Mouse (Mus musculus) hindbrain, postnatal 0 days (tissue): ENCODE results near the gene Ets2. TPM values are rescaled to one million over a fixed set of nuclear protein-coding genes. Genes with fewer than 3 reads are reported as not detected.
"Not testable (repeated sequence)": the region's sequence is repeated elsewhere in the genome, so short reads cannot be mapped to it uniquely, and the experiment has no call there.

Experiments
- ATAC-seq: fragments of 200-750 bp; cut with Nextera tagmentation; 2 replicates; pipeline ENCODE4 v1.8.0; 2017; ENCODE audit warnings: mild to moderate bottlenecking, moderate TSS enrichment, moderate library complexity
- DNase-seq: peaks from one replicate; pipeline ENCODE4 v3.0.0-alpha.2; 2015; ENCODE audit warnings: low spot score
- H3K27ac ChIP-seq: fragments of 300-500 bp; sonication (generic); 2 replicates; pipeline ENCODE4 v1.5.1; 2014; ENCODE audit warnings: mild to moderate bottlenecking
- H3K27me3 ChIP-seq: fragments of 300-500 bp; sonication (generic); 2 replicates; pipeline ENCODE4 v1.6.1; 2014; ENCODE audit warnings: low read length, mixed read lengths; ENCODE audit not compliant: insufficient read depth
- H3K36me3 ChIP-seq: fragments of 300-500 bp; sonication (generic); 2 replicates; pipeline ENCODE4 v1.6.1; 2014; ENCODE audit warnings: low read length, mixed read lengths; ENCODE audit not compliant: insufficient read depth
- H3K4me1 ChIP-seq: fragments of 300-500 bp; sonication (generic); 2 replicates; pipeline ENCODE4 v1.6.1; 2014; ENCODE audit warnings: antibody characterized with exemption, low read length, mixed read lengths; ENCODE audit not compliant: insufficient read depth
- H3K4me2 ChIP-seq: fragments of 300-500 bp; sonication (generic); 2 replicates; pipeline ENCODE4 v1.6.1; 2014; ENCODE audit warnings: low read depth, mild to moderate bottlenecking, low read length, moderate library complexity, mixed read lengths
- H3K4me3 ChIP-seq: fragments of 300-500 bp; sonication (generic); 2 replicates; pipeline ENCODE4 v1.5.1; 2014; ENCODE audit warnings: low read length
- H3K9ac ChIP-seq: fragments of 300-500 bp; sonication (generic); replicated peaks from 2 replicates; pipeline ENCODE4 v1.6.1; 2014; ENCODE audit warnings: mild to moderate bottlenecking, low read length, moderate library complexity, mixed read lengths
- H3K9me3 ChIP-seq: fragments of 300-500 bp; sonication (generic); 2 replicates; pipeline ENCODE4 v1.6.1; 2016; ENCODE audit warnings: low read length, mixed read lengths
- CTCF ChIP-seq: IDR thresholded peaks from 2 replicates; pipeline ENCODE4 v1.5.1; 2016; ENCODE audit warnings: antibody characterized with exemption, control low read depth, low read depth
- WGBS: fragments of 180-500 bp; shearing (Covaris S2); extraction: QIAGEN DNeasy Blood & Tissue Kit; methylation state at CpG from one replicate; pipeline ENCODE4 v1.1.7; 2014; 5-methylcytosine and 5-hydroxymethylcytosine counted together
- polyA plus RNA-seq: library from polyadenylated mRNA; unstranded; fragments of >200 nt; fragmentation: Nextera tagmentation; extraction: Ambion mirVana; gene quantifications from 2 replicates; pipeline ENCODE4 v1.2.1, GENCODE M21; 2015
- total RNA-seq: library from RNA; depleted of rRNA; stranded (reverse); fragments of >200 nt; gene quantifications from 2 replicates; pipeline ENCODE4 v1.2.3, GENCODE M21; 2014

Ets2 gene
- total and polyA plus RNA-seq, 2 experiments from 2014 or later, result 15.1 to 24.2 TPM

DNA sequence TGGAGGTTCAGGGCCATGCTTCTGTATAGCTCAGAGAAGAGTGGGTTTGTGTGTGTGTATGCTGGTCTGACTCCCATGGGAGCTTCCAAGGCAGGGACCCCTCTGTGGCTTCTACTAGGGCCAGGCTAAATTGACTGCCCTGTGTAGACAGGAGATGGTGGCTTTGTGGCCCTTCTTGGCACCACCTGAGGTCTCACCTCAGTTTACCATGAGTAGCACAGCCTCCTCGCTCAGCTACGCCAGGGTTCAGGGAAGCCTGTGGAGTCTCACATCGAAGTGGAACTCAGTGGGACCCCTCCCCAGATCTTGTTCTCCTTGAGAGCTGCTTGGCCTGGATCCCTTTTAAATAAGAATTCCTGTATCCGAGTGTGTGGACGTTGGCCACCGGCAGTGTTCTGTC is 3.9 kb downstream of the Ets2 start:
- no peak overlapping the region for H3K4me2 ChIP-seq
- ATAC-seq (no peak), DNase-seq (no peak)
- H3K4me3 ChIP-seq, result no peak overlapping the region
- no peak for TF ChIP-seq CTCF
- H3K36me3 ChIP-seq, result peaks cover 8% of the 10 kb centered on the region; the same call in 1 of the 2 replicates
- no peaks in the 10 kb centered on the region for H3K27me3 ChIP-seq
- no peak overlapping the region for H3K27ac ChIP-seq
- WGBS, result 91% methylated on average over 6 of the region's 6 CpGs
- H3K9me3 ChIP-seq, result no peaks in the 10 kb centered on the region
- H3K4me1 ChIP-seq, result no peaks in the 10 kb centered on the region
- no peak overlapping the region for H3K9ac ChIP-seq

DNA sequence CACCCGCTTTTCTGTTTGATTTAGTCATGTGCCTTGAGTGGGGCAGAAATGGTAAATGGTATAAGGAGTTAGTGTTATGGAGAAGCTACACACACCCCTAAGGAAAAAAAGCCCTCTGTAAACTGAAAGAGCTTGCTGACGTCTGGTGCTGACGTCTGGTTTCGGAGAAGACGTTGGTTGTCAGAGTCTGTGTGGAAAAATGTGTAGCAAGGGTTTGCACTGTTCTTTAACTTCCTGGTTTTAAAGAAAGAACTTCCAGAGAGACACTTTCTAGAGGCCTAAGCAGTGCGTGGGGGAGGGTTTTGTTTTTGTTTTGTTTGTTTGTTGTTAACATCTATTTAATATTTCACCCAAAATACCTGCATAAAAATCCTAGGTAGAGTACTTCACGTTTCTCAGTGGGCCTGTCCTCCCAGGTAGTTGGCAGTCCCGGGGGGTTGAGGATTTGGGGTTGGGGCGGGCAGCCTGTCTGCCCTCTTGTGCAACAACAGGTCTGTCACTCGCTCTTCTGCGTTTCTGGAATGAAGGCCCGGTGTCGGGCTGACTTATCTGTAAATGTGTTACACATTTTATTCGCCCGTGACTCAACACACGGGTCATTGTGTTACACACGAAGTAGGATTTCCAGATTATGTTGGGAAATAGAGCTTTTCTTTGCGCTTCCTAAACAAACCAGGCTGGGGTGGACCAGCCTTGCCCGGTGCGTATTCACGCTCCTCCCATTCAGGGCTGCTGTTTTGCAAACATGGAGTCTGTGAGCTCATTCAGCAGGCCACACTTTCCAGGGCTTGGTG is 6.5 kb downstream of the Ets2 start:
- no peak for DNase-seq
- H3K9me3 ChIP-seq, result no peaks in the 10 kb centered on the region
- H3K4me2 ChIP-seq, result no peak overlapping the region
- no peak overlapping the region for H3K4me3 ChIP-seq
- H3K9ac ChIP-seq, result no peak overlapping the region
- TF ChIP-seq CTCF, result no peak
- no peaks in the 10 kb centered on the region for H3K27me3 ChIP-seq
- WGBS, result 78% methylated on average over 21 of the region's 21 CpGs
- no peaks in the 10 kb centered on the region for H3K4me1 ChIP-seq
- no peak for ATAC-seq
- no peak overlapping the region for H3K27ac ChIP-seq
- peaks cover 21% of the 10 kb centered on the region for H3K36me3 ChIP-seq

DNA sequence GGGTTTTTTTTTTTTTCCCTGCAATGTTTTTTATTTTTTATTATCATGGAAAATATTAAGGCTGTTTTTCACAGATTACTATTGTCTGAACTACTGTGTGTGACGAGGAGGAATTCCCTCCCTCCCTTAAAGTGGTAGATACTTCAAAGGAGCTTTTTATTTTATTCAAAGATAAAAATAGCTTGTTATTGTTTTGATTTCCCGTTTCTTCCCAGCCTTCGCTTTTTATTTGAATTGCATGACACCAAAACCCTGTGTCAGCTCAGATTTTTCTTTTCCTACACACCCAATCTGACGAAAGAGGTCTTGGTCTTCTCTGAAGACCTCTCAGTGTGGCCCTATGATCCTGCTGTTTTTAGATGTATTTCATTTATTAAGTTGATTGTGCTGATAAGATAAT is 7.3 kb downstream of the Ets2 start:
- H3K36me3 ChIP-seq, result peaks cover 27% of the 10 kb centered on the region
- DNase-seq (no peak), ATAC-seq (no peak)
- 81% methylated on average over 4 of the region's 4 CpGs for WGBS
- H3K9ac ChIP-seq, result no peak overlapping the region
- no peaks in the 10 kb centered on the region for H3K9me3 ChIP-seq
- H3K4me1 ChIP-seq, result no peaks in the 10 kb centered on the region
- no peak for TF ChIP-seq CTCF
- H3K27me3 ChIP-seq, result no peaks in the 10 kb centered on the region
- H3K4me2 ChIP-seq, result no peak overlapping the region
- no peak overlapping the region for H3K4me3 ChIP-seq
- H3K27ac ChIP-seq, result no peak overlapping the region

DNA sequence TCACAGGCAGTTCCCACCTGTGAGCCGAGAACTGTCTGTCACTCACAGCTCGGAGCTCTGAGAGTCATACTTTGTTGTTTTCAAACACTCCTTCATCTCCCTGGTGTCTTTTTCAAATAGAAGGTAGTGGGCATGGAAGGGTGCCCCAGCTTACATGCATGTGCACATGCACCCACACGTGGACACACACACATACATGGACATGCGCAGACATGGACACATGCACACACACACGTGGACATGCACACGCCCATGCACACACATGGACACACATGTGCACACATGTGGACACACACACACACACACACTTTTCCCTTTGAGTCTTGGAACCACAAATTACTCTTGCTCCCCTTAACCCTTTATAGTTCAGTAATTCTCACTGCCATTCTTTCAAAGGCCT is 8.3 kb downstream of the Ets2 start:
- Histone ChIP-seq H3K9me3 (no peaks in the 10 kb centered on the region), H3K27me3 (no peaks in the 10 kb centered on the region), H3K9ac (no peak overlapping the region), H3K27ac (no peak overlapping the region), H3K4me2 (no peak overlapping the region), H3K36me3 (peaks cover 37% of the 10 kb centered on the region), H3K4me3 (no peak overlapping the region), H3K4me1 (no peaks in the 10 kb centered on the region)
- ATAC-seq (no peak), DNase-seq (no peak)
- TF ChIP-seq CTCF, result no peak
- WGBS, result 96% methylated on average over 6 of the region's 6 CpGs

DNA sequence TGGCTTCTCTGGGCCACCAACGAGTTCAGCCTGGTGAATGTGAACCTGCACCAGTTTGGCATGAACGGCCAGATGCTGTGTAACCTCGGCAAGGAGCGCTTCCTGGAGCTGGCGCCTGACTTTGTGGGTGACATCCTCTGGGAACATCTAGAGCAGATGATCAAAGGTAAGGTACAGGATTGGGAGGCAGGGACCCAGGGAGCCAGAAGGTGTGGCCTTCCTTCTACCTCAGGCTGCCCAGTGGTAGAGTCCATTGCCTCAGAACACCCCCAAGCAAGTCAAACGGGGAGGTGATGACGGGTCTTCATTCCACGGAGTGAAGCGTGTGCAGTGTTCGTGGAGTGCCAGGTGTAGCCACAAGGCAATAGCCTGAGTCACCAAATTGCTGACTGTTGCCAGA is 10.2 kb downstream of the Ets2 start:
- Histone ChIP-seq H3K36me3 (peaks cover 52% of the 10 kb centered on the region), H3K9ac (no peak overlapping the region), H3K4me2 (no peak overlapping the region), H3K27me3 (no peaks in the 10 kb centered on the region), H3K27ac (no peak overlapping the region), H3K4me3 (no peak overlapping the region), H3K4me1 (no peaks in the 10 kb centered on the region), H3K9me3 (no peaks in the 10 kb centered on the region)
- WGBS, result 94% methylated on average over 10 of the region's 10 CpGs
- TF ChIP-seq CTCF, result no peak
- no peak for DNase-seq
- ATAC-seq, result no peak

DNA sequence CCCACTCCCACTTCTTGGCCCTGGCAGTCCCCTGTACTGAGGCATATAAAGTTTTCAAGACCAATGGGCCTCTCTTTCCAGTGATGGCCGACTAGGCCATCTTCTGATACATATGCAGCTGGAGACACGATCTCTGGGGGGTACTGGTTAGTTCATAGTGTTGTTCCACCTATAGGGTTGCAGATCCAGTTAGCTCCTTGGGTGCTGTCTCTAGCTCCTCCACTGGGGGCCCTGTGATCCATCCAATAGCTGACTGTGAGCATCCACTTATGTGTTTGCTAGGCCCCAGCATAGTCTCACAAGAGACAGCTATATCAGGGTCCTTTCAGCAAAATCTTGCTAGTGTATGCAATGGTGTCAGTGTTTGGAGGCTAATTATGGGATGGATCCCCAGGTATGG is 11.2 kb downstream of the Ets2 start:
- H3K4me3 ChIP-seq, H3K9me3 ChIP-seq, DNase-seq, ATAC-seq, H3K27ac ChIP-seq, H3K4me1 ChIP-seq, H3K9ac ChIP-seq, H3K27me3 ChIP-seq, H3K4me2 ChIP-seq: not testable (repeated sequence)
- 90% methylated on average over 2 of the region's 2 CpGs for WGBS
- H3K36me3 ChIP-seq, result peaks cover 62% of the 10 kb centered on the region

DNA sequence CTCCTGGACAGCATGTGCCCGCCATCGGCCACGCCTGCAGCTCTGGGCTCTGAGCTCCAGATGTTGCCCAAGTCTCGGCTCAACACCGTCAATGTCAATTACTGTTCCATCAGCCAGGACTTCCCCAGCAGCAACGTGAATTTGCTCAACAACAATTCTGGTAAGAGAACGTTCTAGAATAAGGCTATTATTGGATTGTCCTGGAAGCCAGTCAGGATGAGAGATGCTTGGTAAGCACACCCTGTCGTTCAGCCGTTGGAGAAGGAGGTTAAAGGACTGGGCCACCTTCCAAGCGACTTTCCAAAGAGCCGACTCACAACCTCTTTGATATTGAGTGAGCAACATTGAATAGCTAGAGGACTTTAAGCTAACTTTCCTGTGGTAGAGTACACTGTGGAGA is 13.2 kb downstream of the Ets2 start:
- Histone ChIP-seq H3K4me2 (no peak overlapping the region), H3K27me3 (no peaks in the 10 kb centered on the region), H3K27ac (no peak overlapping the region), H3K36me3 (peaks cover 75% of the 10 kb centered on the region), H3K4me1 (no peaks in the 10 kb centered on the region), H3K4me3 (no peak overlapping the region), H3K9me3 (no peaks in the 10 kb centered on the region), H3K9ac (no peak overlapping the region)
- ATAC-seq, result no peak
- DNase-seq, result no peak
- WGBS, result 91% methylated on average over 11 of the region's 11 CpGs
- no peak for TF ChIP-seq CTCF
